9 mouse cellular contexts compared by ENCODE assay signal in genomic region chr8:109463677-109464313, GRCm38 (mm10). TPM values are rescaled to one million over a fixed set of nuclear protein-coding genes. Genes with fewer than 3 reads are reported as not detected.
DNase-seq lines count a peak whose midpoint lies in the region; ATAC-seq and TF ChIP-seq lines count a peak whose summit lies in the region.
"Had no signal": no experiment of that assay in that cellular context is flagged by ENCODE, and none has a peak within 500 bp of the region (broad histone marks: within the 10 kb centered on the region; RNA-seq: fewer than 3 reads in every experiment).

No protein-coding gene starts in this region.

- no peak for TF ChIP-seq CTCF in intestine, postnatal 0 days (IDR thresholded peaks at IDR 0.05; ENCODE audit: low read depth)

- H3K4me3 ChIP-seq in lung, embryonic 15.5 days = no peak overlapping the region
- H3K4me3 ChIP-seq in intestine, postnatal 0 days (ENCODE audit: low read depth, low read length) = peak overlapping the region; percentile 6; the same call in 1 of the 2 replicates
- no peak overlapping the region for H3K4me3 ChIP-seq in stomach, embryonic 14.5 days (ENCODE audit: low read depth, low read length)
- H3K4me3 ChIP-seq: myocyte had no signal

- no peaks in the 10 kb centered on the region for H3K9me3 ChIP-seq in lung, embryonic 15.5 days
- H3K9me3 ChIP-seq in intestine, postnatal 0 days (ENCODE audit: control insufficient read depth) = no peaks in the 10 kb centered on the region
- no peaks in the 10 kb centered on the region for H3K9me3 ChIP-seq in stomach, embryonic 14.5 days (ENCODE audit: control insufficient read depth, low read depth, low read length)

- H3K4me1 ChIP-seq in lung, embryonic 15.5 days = peaks cover 19% of the 10 kb centered on the region
- 0 out of 2 replicates have a peak, but pooled peaks cover 4% of the 10 kb centered on the region for H3K4me1 ChIP-seq in intestine, postnatal 0 days (replicated peaks; ENCODE audit: control insufficient read depth, insufficient read depth, low read length)
- H3K4me1 ChIP-seq in stomach, embryonic 14.5 days (ENCODE audit: control insufficient read depth, insufficient read depth, low read length) = peaks cover 17% of the 10 kb centered on the region

- H3K4me2 ChIP-seq in lung, embryonic 15.5 days = peak overlapping the region; percentile 54
- H3K4me2 ChIP-seq in intestine, postnatal 0 days (replicated peaks; ENCODE audit: low read depth) = peak overlapping the region; percentile 54
- H3K4me2 ChIP-seq in stomach, embryonic 14.5 days (replicated peaks; ENCODE audit: low read depth, low read length) = peak overlapping the region; percentile 25; the same call in 1 of the 2 replicates

- 5% methylated on average over 13 of the region's 13 CpGs for WGBS in lung, embryonic 15.5 days
- 11% methylated on average over 13 of the region's 13 CpGs for WGBS in intestine, postnatal 0 days
- 20% methylated on average over 13 of the region's 13 CpGs for WGBS in stomach, embryonic 14.5 days

- H3K9ac ChIP-seq in lung, embryonic 15.5 days = no peak overlapping the region
- H3K9ac ChIP-seq in intestine, postnatal 0 days (ENCODE audit: low read depth, low read length) = no peak overlapping the region
- no peak overlapping the region for H3K9ac ChIP-seq in stomach, embryonic 14.5 days (replicated peaks; ENCODE audit: low read depth, low read length)

- no peaks in the 10 kb centered on the region for H3K36me3 ChIP-seq in lung, embryonic 15.5 days
- H3K36me3 ChIP-seq in intestine, postnatal 0 days (ENCODE audit: control insufficient read depth, insufficient read depth) = no peaks in the 10 kb centered on the region
- H3K36me3 ChIP-seq in stomach, embryonic 14.5 days (ENCODE audit: control insufficient read depth, insufficient read depth, low read length) = no peaks in the 10 kb centered on the region

- DNase-seq in adrenal gland, adult 2 months = peak; percentile 34
- no peak for DNase-seq in adrenal gland, adult 18-20 months (ENCODE audit: low spot score in 2 of 2)
- DNase-seq in lung, adult 18-20 months = no peak
- no peak for DNase-seq in left cerebral cortex, adult 9 months (ENCODE audit: low spot score in 2 of 2)

- H3K27ac ChIP-seq in lung, embryonic 15.5 days = no peak overlapping the region
- H3K27ac ChIP-seq in intestine, postnatal 0 days (ENCODE audit: low read depth, low read length) = no peak overlapping the region
- H3K27ac ChIP-seq in stomach, embryonic 14.5 days (ENCODE audit: low read length) = no peak overlapping the region

- H3K27me3 ChIP-seq in lung, embryonic 15.5 days = no peaks in the 10 kb centered on the region
- no peaks in the 10 kb centered on the region for H3K27me3 ChIP-seq in intestine, postnatal 0 days (replicated peaks; ENCODE audit: control insufficient read depth, insufficient read depth, low read length)
- no peaks in the 10 kb centered on the region for H3K27me3 ChIP-seq in stomach, embryonic 14.5 days (ENCODE audit: control insufficient read depth, insufficient read depth, low read length)

- no peak for ATAC-seq in lung, embryonic 15.5 days (ENCODE audit: borderline replicate concordance, extremely low read depth, low FRiP score, low TSS enrichment)
- no peak for ATAC-seq in intestine, postnatal 0 days
- ATAC-seq in stomach, embryonic 14.5 days (ENCODE audit: insufficient number of reproducible peaks, insufficient read depth, low FRiP score, low read depth) = no peak
- no peak for ATAC-seq in inflammation-experienced regulatory T-cells, adult 6 months

RNA-seq across cellular contexts. Expression of gene Pmfbp1, which starts 30.0 kb away (rescaled TPM):
- total RNA-seq in adrenal gland, adult 2 months (2021) = not detected
- polyA plus RNA-seq in adrenal gland, adult 2 months (2012; rRNA removed) = not detected in 2 replicates
- not detected for total RNA-seq in adrenal gland, adult 18-20 months (2021)
- not detected in 2 replicates for polyA plus RNA-seq in lung, embryonic 15.5 days (2015; fragmentation: Nextera tagmentation; extraction: Ambion mirVana)
- polyA plus RNA-seq in intestine, postnatal 0 days (2015; fragmentation: Nextera tagmentation; extraction: Ambion mirVana) = not detected in 2 replicates
- polyA plus RNA-seq in stomach, embryonic 14.5 days (2014; fragmentation: Nextera tagmentation; extraction: Ambion mirVana) = not detected in 2 replicates
- polyA plus RNA-seq in inflammation-experienced regulatory T-cells, adult 6 months (2017; shearing (Covaris generic)) = not detected
- polyA plus RNA-seq: myocyte had no signal
